Mouse (Mus musculus) cerebellum, adult 2 months (tissue): ENCODE measurements around the gene Cphx3.
"Not testable (repeated sequence)": the region's sequence is repeated elsewhere in the genome, so short reads cannot be mapped to it uniquely, and the experiment has no call there.

Experiments used
- CTCF ChIP-seq: fragments of 200-500 bp; IDR thresholded peaks from 2 replicates; pipeline ENCODE4 v1.5.1; 2011; ENCODE audit warnings: low read depth, mild to moderate bottlenecking, control low read depth, low read length, moderate library complexity, borderline replicate concordance; ENCODE audit not compliant: insufficient read depth
- POLR2A ChIP-seq: fragments of 200-500 bp; IDR thresholded peaks from 2 replicates; pipeline ENCODE4 v1.6.1; 2011; ENCODE audit warnings: low read length, control low read depth, borderline replicate concordance; ENCODE audit not compliant: insufficient read depth

GRCm38 (mm10) chr14:26097622-26098021 is 15.5 kb downstream of the Cphx3 start:
- not testable (repeated sequence) for TF ChIP-seq CTCF, POLR2A
